Mouse (Mus musculus) neural tube, postnatal 0 days (tissue): ENCODE results near the gene BC028528. TPM values are rescaled to one million over a fixed set of nuclear protein-coding genes. Genes with fewer than 3 reads are reported as not detected.

Source experiments
- polyA plus RNA-seq: library from polyadenylated mRNA; unstranded; fragments of >200 nt; fragmentation: Nextera tagmentation; extraction: Ambion mirVana; gene quantifications from 2 replicates; pipeline ENCODE4 v1.2.1, GENCODE M21; 2015

The BC028528 gene
- 22.7 and 24.3 TPM in 2 replicates for polyA plus RNA-seq

DNA sequence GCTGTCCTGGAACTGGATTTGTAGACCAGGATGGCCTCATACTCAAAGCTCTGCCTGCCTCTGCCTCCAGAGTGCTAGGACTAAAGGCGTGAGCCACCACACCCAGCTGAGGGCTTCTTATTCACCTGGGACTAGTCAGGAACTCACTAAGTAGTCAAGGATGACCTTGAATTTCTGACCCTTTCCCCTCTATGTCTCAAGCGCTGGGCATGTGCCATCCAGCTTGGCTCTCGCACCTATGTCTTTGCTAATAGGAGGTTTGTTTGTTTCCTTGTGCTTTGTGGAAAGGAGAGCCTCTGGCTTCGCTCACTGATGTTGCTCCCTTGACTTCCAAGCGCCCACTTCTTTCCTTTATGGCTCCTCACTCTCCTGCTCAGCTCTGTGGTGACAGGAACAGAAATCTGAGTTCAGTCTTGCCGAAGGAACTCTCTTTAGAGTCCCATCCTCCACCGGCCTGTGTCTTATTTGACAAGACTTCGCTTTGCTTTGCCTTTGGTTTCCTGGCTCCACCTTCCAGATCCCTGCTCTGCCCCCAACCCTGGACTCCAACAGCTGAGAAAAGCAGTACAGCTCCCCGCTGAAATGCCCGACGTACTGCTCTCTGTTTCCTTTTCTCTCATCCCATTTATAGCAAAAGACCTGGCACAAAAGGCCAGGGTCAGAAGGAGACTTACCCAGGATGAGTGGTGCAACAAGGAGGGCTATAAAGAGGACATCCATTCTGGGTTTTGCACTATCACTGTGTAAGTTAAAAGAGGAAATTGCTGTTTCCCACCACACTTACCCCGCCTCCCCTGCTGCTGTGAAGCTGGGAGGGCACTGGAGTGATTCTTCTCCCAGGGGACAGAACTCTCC lies at the start of gene BC028528:
TSS of gene BC028528 (minus strand) at position 795 of the 855 bp plus-strand sequence.

GRCm38 (mm10) chr3:95928658-95929503 lies 37.1 kb upstream of the BC028528 start, which contains the start of gene Anp32e:
TSS of gene Anp32e (plus strand) at chr3:95929246.

DNA sequence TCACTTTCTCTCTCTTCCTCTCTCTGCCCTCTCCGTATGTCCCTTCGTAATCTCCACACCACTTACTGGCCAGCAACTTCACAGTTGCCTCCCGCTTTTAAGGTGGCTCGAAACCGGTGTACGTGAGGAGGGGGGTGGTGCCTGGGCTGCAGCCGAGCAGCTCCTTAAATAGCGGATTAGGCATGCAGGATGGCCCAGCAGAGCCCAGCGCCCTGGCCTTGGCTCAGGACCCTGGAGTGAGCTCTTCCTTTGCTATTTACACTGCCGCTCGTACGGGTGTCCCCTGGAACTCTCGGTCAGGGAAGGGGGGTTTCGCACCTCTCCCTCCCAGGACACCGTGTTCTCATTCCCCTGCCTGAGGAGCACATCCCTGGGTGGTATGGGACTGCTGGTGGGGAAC lies 12.8 kb upstream of the BC028528 start, which contains the start of gene Car14:
TSS of gene Car14 (minus strand) at position 124 of the 400 bp plus-strand sequence.

GRCm38 (mm10) chr3:95893606-95894316 lies 2.0 kb upstream of the BC028528 start, which contains the start of gene Aph1a:
TSS of gene Aph1a (plus strand) at chr3:95893969.

GRCm38 (mm10) chr3:95881979-95882815 lies 9.6 kb downstream of the BC028528 start, which contains the start of gene Ciart:
TSS of gene Ciart (minus strand) at chr3:95882251.

GRCm38 (mm10) chr3:95871392-95871867 lies 20.4 kb downstream of the BC028528 start, which contains the start of gene Mrps21:
TSS of gene Mrps21 (minus strand) at chr3:95871519.

GRCm38 (mm10) chr3:95855502-95856089 lies 36.2 kb downstream of the BC028528 start, which contains the start of gene Prpf3:
TSS of gene Prpf3 (minus strand) at chr3:95855885.

Other genes with a start within 250 kb of the BC028528 start
- gene Mcl1, start 233.2 kb downstream of the BC028528 start, polyA plus RNA-seq = 37.3 and 47.5 TPM in 2 replicates
- gene Adamtsl4, start 204.1 kb downstream of the BC028528 start, polyA plus RNA-seq = 3.1 TPM in 2 replicates
- gene Ecm1, start 152.4 kb downstream of the BC028528 start, polyA plus RNA-seq = 13.1 and 19.6 TPM in 2 replicates
- gene Tars2, start 131.8 kb downstream of the BC028528 start, polyA plus RNA-seq = 36.3 and 41.3 TPM in 2 replicates
- 18.6 and 19.4 TPM in 2 replicates for gene Rprd2, start 73.1 kb downstream of the BC028528 start, polyA plus RNA-seq
- 15.8 and 22.0 TPM in 2 replicates for gene Prpf3, start 36.1 kb downstream of the BC028528 start, polyA plus RNA-seq
- gene Mrps21, start 20.5 kb downstream of the BC028528 start, polyA plus RNA-seq = 266 and 288 TPM in 2 replicates
- 6.5 and 7.3 TPM in 2 replicates for gene Ciart, start 9.8 kb downstream of the BC028528 start, polyA plus RNA-seq
- 36.6 and 37.6 TPM in 2 replicates for gene Aph1a, start 2.0 kb upstream of the BC028528 start, polyA plus RNA-seq
- 4.6 and 7.2 TPM in 2 replicates for gene Car14, start 12.7 kb upstream of the BC028528 start, polyA plus RNA-seq
- gene Anp32e, start 37.2 kb upstream of the BC028528 start, polyA plus RNA-seq = 80.1 and 84.7 TPM in 2 replicates
- 37.5 and 41.6 TPM in 2 replicates for gene Plekho1, start 104.0 kb upstream of the BC028528 start, polyA plus RNA-seq
- gene Vps45, start 166.5 kb upstream of the BC028528 start, polyA plus RNA-seq = 56.3 and 64.0 TPM in 2 replicates
- gene Otud7b, start 212.5 kb upstream of the BC028528 start, polyA plus RNA-seq = 13.2 and 16.9 TPM in 2 replicates